In the genomic region with DNA sequence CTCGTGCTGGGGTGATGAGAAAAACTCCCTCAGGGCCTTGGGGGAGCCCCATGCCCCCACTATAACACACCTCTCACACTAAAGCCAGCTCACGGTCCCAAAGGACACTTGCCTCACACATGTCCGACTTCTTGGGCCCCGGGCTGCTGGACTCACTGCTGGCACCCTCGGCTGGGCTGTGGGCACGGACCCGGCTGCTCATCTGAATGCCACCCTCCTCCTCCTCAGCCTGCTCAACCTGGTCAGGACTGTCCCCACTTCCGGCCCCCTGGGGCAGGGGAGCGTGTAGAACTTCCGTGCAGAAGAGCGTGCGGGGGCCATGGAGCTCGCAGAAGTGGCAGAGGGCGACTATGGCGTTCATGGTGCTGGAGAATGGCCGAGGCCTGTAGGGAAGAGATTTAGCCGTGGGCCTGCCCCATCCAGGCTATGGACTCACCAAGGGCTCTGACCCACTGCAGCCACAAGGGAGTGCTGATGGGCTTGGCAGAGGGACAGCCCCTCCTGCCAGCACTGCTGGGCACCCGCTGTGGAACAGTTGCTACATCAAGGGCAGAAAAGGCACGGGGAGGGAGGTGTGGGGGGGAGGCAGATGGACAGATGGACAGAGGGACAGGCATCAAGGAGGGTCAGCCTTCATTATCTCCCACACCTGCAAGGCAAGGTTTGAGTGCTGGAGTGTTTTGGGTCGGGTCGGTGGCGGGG, we compare ENCODE assay signal across 16 mouse cellular contexts. TPM values are rescaled to one million over a fixed set of nuclear protein-coding genes. Genes with fewer than 3 reads are reported as not detected.
A peak's percentile ranks its signal among the peaks of the same experiment; 100 is the strongest.
DNase-seq lines count a peak whose midpoint lies in the region; ATAC-seq lines count a peak whose summit lies in the region.
"Had no signal": no experiment of that assay in that cellular context is flagged by ENCODE, and none has a peak within 500 bp of the region (broad histone marks: within the 10 kb centered on the region; RNA-seq: fewer than 3 reads in every experiment).

No protein-coding gene starts in this region.

- ATAC-seq in heart, embryonic 12.5 days (ENCODE audit: insufficient number of reproducible peaks, low FRiP score) = no peak
- no peak for ATAC-seq in liver, embryonic 11.5 days (replicated peaks; ENCODE audit: low FRiP score)
- ATAC-seq: CD4-positive, CD25-positive, alpha-beta regulatory T cell, adult 4 months had no signal

- WGBS in heart, embryonic 12.5 days = 89% methylated on average over 22 of the region's 22 CpGs
- 92% methylated on average over 22 of the region's 22 CpGs for WGBS in liver, embryonic 11.5 days

- H3K9me3 ChIP-seq in heart, embryonic 12.5 days (replicated peaks) = no peaks in the 10 kb centered on the region
- no peaks in the 10 kb centered on the region for H3K9me3 ChIP-seq in liver, embryonic 11.5 days (ENCODE audit: control insufficient read depth, low read length)
- H3K9me3 ChIP-seq: heart, embryonic 13.5 days; hindbrain, embryonic 10.5 days; megakaryocyte, embryonic 14.5 days had no signal

- H3K27me3 ChIP-seq in heart, embryonic 12.5 days (replicated peaks) = no peaks in the 10 kb centered on the region
- no peaks in the 10 kb centered on the region for H3K27me3 ChIP-seq in liver, embryonic 11.5 days (replicated peaks; ENCODE audit: control insufficient read depth, insufficient read depth, low read length)
- H3K27me3 ChIP-seq: heart, embryonic 13.5 days; megakaryocyte, embryonic 14.5 days had no signal

- peaks cover 81% of the 10 kb centered on the region for H3K36me3 ChIP-seq in heart, embryonic 12.5 days
- peaks cover 54% of the 10 kb centered on the region for H3K36me3 ChIP-seq in liver, embryonic 11.5 days (ENCODE audit: control insufficient read depth, insufficient read depth, low read length)

- DNase-seq in heart, adult 18-20 months = peak; percentile 34 to 51
- peak; percentile 36 for DNase-seq in adrenal gland, postnatal 25 days
- DNase-seq in cerebellum, adult 18-20 months = peak; percentile 81 to 83
- peak; percentile 54 for DNase-seq in gastrocnemius, postnatal 10 days
- no peak for DNase-seq in retina, postnatal 1 day
- DNase-seq in thymus, postnatal 0 days (ENCODE audit: low spot score) = no peak
- DNase-seq in liver, embryonic 11.5 days (ENCODE audit: low spot score) = no peak
- DNase-seq: kidney, adult 8-10 months; lung, embryonic 14.5 days; right cerebral cortex, postnatal 4 days had no signal

- peaks cover 8% of the 10 kb centered on the region for H3K4me1 ChIP-seq in heart, embryonic 12.5 days (replicated peaks)
- H3K4me1 ChIP-seq in liver, embryonic 11.5 days (replicated peaks; ENCODE audit: control insufficient read depth, insufficient read depth, low read length) = peaks cover 8% of the 10 kb centered on the region

- H3K27ac ChIP-seq in heart, embryonic 12.5 days (ENCODE audit: poor library complexity, severe bottlenecking) = no peak overlapping the region
- no peak overlapping the region for H3K27ac ChIP-seq in liver, embryonic 11.5 days (ENCODE audit: low read depth, low read length)
- H3K27ac ChIP-seq: heart, embryonic 13.5 days; hindbrain, embryonic 10.5 days; stomach, postnatal 0 days had no signal

- H3K4me2 ChIP-seq in heart, embryonic 12.5 days = no peak overlapping the region
- no peak overlapping the region for H3K4me2 ChIP-seq in liver, embryonic 11.5 days
- H3K4me2 ChIP-seq: heart, embryonic 13.5 days; lung, embryonic 14.5 days had no signal

- no peak overlapping the region for H3K4me3 ChIP-seq in heart, embryonic 12.5 days
- no peak overlapping the region for H3K4me3 ChIP-seq in liver, embryonic 11.5 days (ENCODE audit: low read depth, low read length)
- H3K4me3 ChIP-seq: heart, embryonic 13.5 days; hindbrain, embryonic 10.5 days; megakaryocyte, embryonic 14.5 days had no signal

- no peak overlapping the region for H3K9ac ChIP-seq in heart, embryonic 12.5 days
- no peak overlapping the region for H3K9ac ChIP-seq in liver, embryonic 11.5 days (ENCODE audit: low read depth, low read length)
- H3K9ac ChIP-seq: heart, embryonic 13.5 days; lung, embryonic 14.5 days had no signal

RNA-seq across cellular contexts. Expression of gene Flcn, which starts 5.3 kb away (rescaled TPM):
- total RNA-seq in heart, adult 18-20 months (2021) = 10 to 100 TPM; 43.5 to 49.5 TPM
- 25.1 and 26.5 TPM in 2 replicates for polyA plus RNA-seq in heart, embryonic 12.5 days (2016; fragmentation: Nextera tagmentation; extraction: Ambion mirVana)
- total RNA-seq in adrenal gland, postnatal 25 days (2021) = 50.9 and 52.6 TPM in 2 replicates
- total RNA-seq in gastrocnemius, postnatal 10 days (2021) = 10 to 100 TPM; 25.5 to 27.0 TPM
- 31.4 and 32.2 TPM in 2 replicates for polyA plus RNA-seq in thymus, postnatal 0 days (2015; fragmentation: Nextera tagmentation; extraction: Ambion mirVana)
- 30.1 and 33.1 TPM in 2 replicates for polyA plus RNA-seq in liver, embryonic 11.5 days (2014; fragmentation: Nextera tagmentation; extraction: Ambion mirVana)

RNA-seq across cellular contexts. Expression of gene Pld6, which starts 17.1 kb away (rescaled TPM):
- total RNA-seq in heart, adult 18-20 months (2021) = under 1 TPM; 0.46 to 0.50 TPM
- polyA plus RNA-seq in heart, embryonic 12.5 days (2016; fragmentation: Nextera tagmentation; extraction: Ambion mirVana) = 3.9 and 4.6 TPM in 2 replicates
- total RNA-seq in adrenal gland, postnatal 25 days (2021) = 4.1 and 4.6 TPM in 2 replicates
- under 1 TPM; 0.21 to 0.47 TPM for total RNA-seq in gastrocnemius, postnatal 10 days (2021)
- 1.4 and 1.6 TPM in 2 replicates for polyA plus RNA-seq in thymus, postnatal 0 days (2015; fragmentation: Nextera tagmentation; extraction: Ambion mirVana)
- polyA plus RNA-seq in liver, embryonic 11.5 days (2014; fragmentation: Nextera tagmentation; extraction: Ambion mirVana) = 1.5 and 1.8 TPM in 2 replicates

RNA-seq across cellular contexts. Expression of gene Nt5m, which starts 34.7 kb away (rescaled TPM):
- total RNA-seq in heart, adult 18-20 months (2021) = 10 to 100 TPM; 26.1 to 31.6 TPM
- 35.7 and 36.2 TPM in 2 replicates for polyA plus RNA-seq in heart, embryonic 12.5 days (2016; fragmentation: Nextera tagmentation; extraction: Ambion mirVana)
- total RNA-seq in adrenal gland, postnatal 25 days (2021) = 26.7 and 30.1 TPM in 2 replicates
- total RNA-seq in gastrocnemius, postnatal 10 days (2021) = 10 to 100 TPM; 15.7 to 19.2 TPM
- 31.2 and 33.2 TPM in 2 replicates for polyA plus RNA-seq in thymus, postnatal 0 days (2015; fragmentation: Nextera tagmentation; extraction: Ambion mirVana)
- 26.1 and 26.2 TPM in 2 replicates for polyA plus RNA-seq in liver, embryonic 11.5 days (2014; fragmentation: Nextera tagmentation; extraction: Ambion mirVana)

RNA-seq across cellular contexts. Expression of gene Cops3, which starts 35.1 kb away (rescaled TPM):
- total RNA-seq in heart, adult 18-20 months (2021) = 10 to 100 TPM; 71.7 to 75.1 TPM
- 158 and 163 TPM in 2 replicates for polyA plus RNA-seq in heart, embryonic 12.5 days (2016; fragmentation: Nextera tagmentation; extraction: Ambion mirVana)
- 103 and 105 TPM in 2 replicates for total RNA-seq in adrenal gland, postnatal 25 days (2021)
- total RNA-seq in gastrocnemius, postnatal 10 days (2021) = 10 to 100 TPM; 72.7 to 75.2 TPM
- 195 and 198 TPM in 2 replicates for polyA plus RNA-seq in thymus, postnatal 0 days (2015; fragmentation: Nextera tagmentation; extraction: Ambion mirVana)
- polyA plus RNA-seq in liver, embryonic 11.5 days (2014; fragmentation: Nextera tagmentation; extraction: Ambion mirVana) = 211 and 226 TPM in 2 replicates

Comparison
In these comparisons a context has a peak if more than half of its experiments do, and no peak if none do; other contexts are left out.
1. DNase-seq: peak in heart, adult 18-20 months (2 of 2), adrenal gland, postnatal 25 days (single experiment), cerebellum, adult 18-20 months (2 of 2) and gastrocnemius, postnatal 10 days (single experiment); none in retina, postnatal 1 day (single experiment), thymus, postnatal 0 days (single experiment) and liver, embryonic 11.5 days (single experiment).